In the genomic region with DNA sequence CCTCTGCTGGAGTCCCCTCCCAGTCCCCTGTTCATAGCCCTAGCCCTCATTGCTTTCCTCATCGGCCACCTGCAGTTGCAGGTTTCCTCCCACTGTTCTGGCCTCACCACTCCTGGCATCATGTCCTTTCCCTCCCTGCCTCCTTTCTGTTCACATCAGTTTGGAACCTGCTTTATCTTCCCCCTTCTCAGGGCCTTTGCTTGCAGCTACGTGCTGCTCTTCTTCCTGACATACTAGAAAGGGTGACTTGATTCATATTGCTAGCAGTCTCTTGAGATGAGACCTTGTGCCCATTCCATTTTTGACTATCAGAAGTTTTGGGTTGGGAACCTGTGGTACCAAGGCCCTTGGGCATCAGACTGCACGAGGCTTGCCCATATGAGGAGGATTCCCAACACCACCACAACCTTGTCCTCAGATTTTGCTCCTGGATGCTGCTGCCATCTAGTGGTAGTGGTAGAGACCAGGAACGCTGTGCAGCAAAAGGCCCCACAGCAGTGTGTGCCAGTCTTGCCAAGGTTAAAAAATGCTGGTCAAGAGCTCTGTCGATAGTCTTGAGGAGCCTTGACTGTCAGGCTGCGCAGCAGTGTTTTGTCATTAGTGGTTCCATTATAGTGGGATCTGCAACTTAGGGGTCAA, we compare ENCODE assay signal across 8 mouse cellular contexts. TPM values are rescaled to one million over a fixed set of nuclear protein-coding genes. Genes with fewer than 3 reads are reported as not detected.
DNase-seq lines count a peak whose midpoint lies in the region; ATAC-seq lines count a peak whose summit lies in the region.

No protein-coding gene starts in this region.

- peak; percentile 57 for DNase-seq in gastrocnemius, adult 18-20 months (ENCODE audit: low spot score)
- DNase-seq in gastrocnemius, adult 8-10 months (ENCODE audit: low spot score in 2 of 2), result no peak
- peak; percentile 65 to 70 for DNase-seq in right cerebral cortex, postnatal 10 days (ENCODE audit: low spot score in 2 of 2)
- DNase-seq in right cerebral cortex, adult 18-20 months, result no peak
- DNase-seq in c-Kit-positive CD71-positive TER-119-positive erythroid progenitor cells, embryonic 14.5 days (ENCODE audit: low spot score), result peak; percentile 44
- DNase-seq in kidney, adult 8-10 months, result peak; percentile 43 to 66
- no peak for DNase-seq in yolk sac, embryonic 10.5 days (ENCODE audit: low spot score)

- ATAC-seq in megakaryocyte progenitor cell, adult 5-6 weeks (replicated peaks; ENCODE audit: poor library complexity), result peak; percentile 44

RNA-seq across cellular contexts. Expression of a gene that starts 4.5 kb away (rescaled TPM):
- total RNA-seq in gastrocnemius, adult 18-20 months (2021), result 1 to 10 TPM; 1.8 to 2.2 TPM
- 1 to 10 TPM; 1.8 to 2.4 (median 2.1) TPM for total RNA-seq in gastrocnemius, adult 8-10 months (2022)
- total RNA-seq in megakaryocyte progenitor cell, adult 5-6 weeks (2015), result 0.72 and 1.5 TPM in 2 replicates
- 2.2 and 2.9 TPM in 2 replicates for total RNA-seq in megakaryocyte progenitor cell, adult 5-6 weeks (2017)

RNA-seq across cellular contexts. Expression of a gene that starts 8.8 kb away (rescaled TPM):
- total RNA-seq in gastrocnemius, adult 18-20 months (2021), result 10 to 100 TPM; 27.2 to 33.0 TPM
- total RNA-seq in gastrocnemius, adult 8-10 months (2022), result 10 to 100 TPM; 23.8 to 30.8 (median 25.8) TPM
- total RNA-seq in megakaryocyte progenitor cell, adult 5-6 weeks (2015), result 23.2 and 36.4 TPM in 2 replicates
- 19.5 and 24.1 TPM in 2 replicates for total RNA-seq in megakaryocyte progenitor cell, adult 5-6 weeks (2017)

RNA-seq across cellular contexts. Expression of a gene that starts 19.0 kb away (rescaled TPM):
- total RNA-seq in gastrocnemius, adult 18-20 months (2021), result 1 to 10 TPM; 1.5 to 1.7 TPM
- total RNA-seq in gastrocnemius, adult 8-10 months (2022), result 1 to 10 TPM; 1.5 to 2.2 (median 2.0) TPM
- not detected in 2 replicates for total RNA-seq in megakaryocyte progenitor cell, adult 5-6 weeks (2015)
- not detected in 2 replicates for total RNA-seq in megakaryocyte progenitor cell, adult 5-6 weeks (2017)

RNA-seq across cellular contexts. Expression of a gene that starts 26.5 kb away (rescaled TPM):
- 1 to 10 TPM in 1 of 2 experiments, under 1 TPM in 1; 0.81 to 1.6 TPM for total RNA-seq in gastrocnemius, adult 18-20 months (2021)
- total RNA-seq in gastrocnemius, adult 8-10 months (2022), result 1 to 10 TPM in 1 of 4 experiments, under 1 TPM in 3; 0.18 to 1.3 (median 0.75) TPM
- total RNA-seq in megakaryocyte progenitor cell, adult 5-6 weeks (2015), result 0.12 and 0.39 TPM in 2 replicates
- 0.17 TPM in 1 of 2 replicates, not detected in the other for total RNA-seq in megakaryocyte progenitor cell, adult 5-6 weeks (2017)

Comparison
In these comparisons a context has a peak if more than half of its experiments do, and no peak if none do; other contexts are left out.
1. DNase-seq: peak in gastrocnemius, adult 18-20 months (single experiment), right cerebral cortex, postnatal 10 days (2 of 2), c-Kit-positive CD71-positive TER-119-positive erythroid progenitor cells, embryonic 14.5 days (single experiment) and kidney, adult 8-10 months (2 of 2); none in gastrocnemius, adult 8-10 months (0 of 2), right cerebral cortex, adult 18-20 months (single experiment) and yolk sac, embryonic 10.5 days (single experiment).